Mouse (Mus musculus): ENCODE data around the gene Pgap3.

The Pgap3 gene

GRCm38 (mm10) chr11:98357396-98358160 lies 42.7 kb downstream of the Pgap3 start:
- DNase-seq (ENCODE audit: low spot score in 2 of 2), result no peak

DNA sequence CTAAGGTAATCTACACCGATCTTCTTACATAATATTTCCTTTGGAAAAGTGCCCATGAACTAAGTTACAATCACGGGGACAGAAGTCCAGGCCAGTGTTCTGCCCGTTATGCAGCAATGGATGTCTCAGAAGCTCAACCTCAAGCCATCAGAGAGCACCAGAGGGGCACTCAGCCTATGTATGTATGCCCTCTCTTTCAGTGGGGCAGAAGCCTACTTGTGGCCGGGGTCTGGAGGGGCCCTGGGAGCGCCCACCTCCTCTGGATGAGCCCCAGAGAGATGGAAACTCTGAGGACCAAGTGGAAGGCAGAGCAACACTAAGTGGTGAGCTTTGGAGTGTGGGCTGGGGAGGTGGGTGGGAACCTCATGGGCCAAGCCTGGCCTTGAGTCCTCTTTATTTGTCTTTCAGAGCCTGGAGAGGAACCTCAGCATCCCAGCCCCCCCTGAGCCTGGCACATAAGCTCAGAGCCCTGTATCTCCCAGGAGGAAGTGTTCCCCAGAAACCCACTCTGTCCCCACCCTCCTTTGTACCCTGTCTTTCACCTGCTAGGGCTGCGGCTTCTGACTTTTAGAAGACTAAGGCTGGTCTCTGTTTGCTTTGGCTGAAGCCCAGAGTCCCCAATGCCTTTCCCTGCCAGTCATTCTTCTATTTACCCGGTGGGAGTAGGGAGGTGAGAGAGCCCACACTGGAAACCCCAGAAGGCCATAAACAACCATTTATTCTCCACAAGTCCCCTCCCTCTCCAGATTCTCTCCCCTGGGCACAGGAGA lies 43.5 kb downstream of the Pgap3 start:
- DNase-seq (ENCODE audit: low spot score in 2 of 2), result no peak

DNA sequence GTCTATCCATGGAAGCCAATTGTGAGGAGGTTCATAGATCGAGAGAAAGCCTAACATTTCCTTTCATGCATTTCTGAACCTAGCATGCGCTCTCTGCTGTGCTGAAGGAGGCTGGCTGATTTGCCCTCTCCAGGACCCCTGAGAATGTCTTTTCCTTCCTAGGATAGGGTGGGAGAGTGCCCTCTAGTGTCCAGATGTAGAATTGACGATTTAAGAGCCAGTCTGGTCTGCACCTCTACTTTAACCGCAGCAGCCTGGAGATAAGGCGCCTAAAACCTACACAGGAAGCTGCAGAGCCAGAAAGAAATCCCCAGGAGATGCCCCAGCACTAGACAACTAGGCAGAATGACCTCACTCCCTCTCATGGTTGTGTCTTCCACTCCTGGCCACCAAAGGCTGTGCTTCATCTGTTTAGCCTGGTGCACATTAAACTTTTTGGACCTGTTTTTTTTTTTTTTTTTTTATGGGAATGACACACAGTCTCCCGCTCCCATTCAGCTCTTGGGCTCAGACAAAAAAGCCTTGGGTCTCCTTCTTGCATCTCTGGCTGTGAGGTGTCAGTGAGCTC lies 44.5 kb downstream of the Pgap3 start:
- DNase-seq (ENCODE audit: low spot score in 2 of 2), result peak in 1 of 2 experiments; percentile 74

DNA sequence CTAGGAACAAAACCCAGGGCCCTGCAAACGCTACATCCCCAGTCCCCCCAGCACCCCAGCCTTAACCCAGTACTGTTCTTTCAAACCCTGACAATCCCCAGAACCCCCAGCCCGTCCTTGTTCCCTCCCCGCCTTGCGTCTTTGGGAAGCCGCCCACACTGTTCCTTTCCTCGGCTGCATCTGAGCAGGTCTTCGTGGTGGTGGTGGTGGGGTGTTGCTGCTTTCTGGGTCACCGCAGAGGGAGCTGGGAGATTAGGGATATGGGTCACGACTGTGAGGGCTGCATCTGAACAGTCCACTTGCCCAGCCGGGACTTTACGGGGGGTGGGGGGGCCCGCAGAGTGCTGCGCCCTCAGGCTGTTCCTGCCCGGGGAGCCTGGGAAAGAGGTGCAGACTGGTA lies 45.8 kb downstream of the Pgap3 start:
- no peak for DNase-seq (ENCODE audit: low spot score in 2 of 2)

DNA sequence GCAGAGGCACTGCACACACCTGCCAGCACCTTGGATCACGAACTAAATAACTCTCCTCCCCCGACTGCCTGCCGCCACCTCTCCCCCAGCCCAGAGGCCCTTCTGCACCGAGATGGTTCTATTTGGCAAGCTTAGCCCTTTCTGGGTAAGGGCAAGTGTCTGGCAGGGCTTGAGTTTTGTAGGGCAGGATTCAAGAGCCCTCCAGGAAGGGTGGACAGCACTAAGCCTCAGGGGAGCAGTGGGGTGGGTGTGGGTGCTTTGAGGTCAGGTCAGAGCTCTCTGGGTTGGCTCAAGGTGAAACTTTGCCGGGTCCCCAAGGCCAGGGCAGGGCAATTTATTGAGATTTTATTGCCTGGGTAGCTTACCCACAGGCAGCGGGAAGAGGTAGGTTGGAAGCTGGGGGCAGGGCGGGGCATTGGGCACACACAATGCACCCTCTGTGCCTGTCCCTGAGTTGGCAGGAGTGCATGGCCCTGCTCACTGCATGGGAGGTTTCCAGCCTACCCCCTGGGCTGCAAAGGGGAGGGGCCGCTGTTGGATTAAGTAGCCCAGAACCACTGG lies 46.6 kb downstream of the Pgap3 start:
- DNase-seq (ENCODE audit: low spot score in 2 of 2), result peak in 1 of 2 experiments; percentile 70

DNA sequence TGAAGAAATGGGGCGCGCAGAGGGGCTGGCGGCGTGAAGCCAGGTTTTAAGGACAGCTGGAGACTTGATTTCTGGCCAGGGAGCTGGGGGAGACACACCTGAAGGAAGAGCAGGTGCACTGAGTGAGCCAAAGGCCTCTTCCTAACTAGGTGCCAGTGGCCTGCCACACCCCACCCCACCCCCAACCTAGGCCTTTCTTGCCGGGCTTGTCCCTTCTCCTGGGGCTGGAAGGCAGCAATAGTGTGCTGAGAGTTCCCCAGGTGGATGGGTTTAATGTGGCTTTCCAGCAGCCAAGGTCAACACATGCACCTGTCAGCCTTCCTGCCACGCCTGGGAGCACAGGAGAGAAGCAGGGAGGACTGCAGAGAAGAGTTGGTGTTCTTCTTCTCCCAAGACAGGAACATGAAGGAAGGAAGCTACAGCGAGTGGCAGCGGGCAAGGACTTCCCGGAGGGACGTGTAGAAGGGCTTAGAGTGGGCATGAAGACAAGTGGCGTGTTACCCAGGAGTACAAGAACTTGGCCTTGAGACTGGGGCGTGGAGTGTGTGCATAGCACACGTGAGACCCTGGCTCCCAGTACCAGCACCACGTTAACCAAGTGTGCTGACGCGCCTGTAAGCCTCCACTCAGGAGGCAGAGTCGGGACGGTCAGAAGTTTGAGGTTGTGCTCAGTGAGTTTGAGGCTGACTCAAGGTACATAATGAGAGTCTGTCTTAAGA lies 47.9 kb downstream of the Pgap3 start:
- DNase-seq (ENCODE audit: low spot score in 2 of 2), result no peak

- no peak for DNase-seq (ENCODE audit: low spot score in 2 of 2)
These were observed 51.0 kb downstream of the Pgap3 start for GRCm38 (mm10) chr11:98349308-98349707.

DNA sequence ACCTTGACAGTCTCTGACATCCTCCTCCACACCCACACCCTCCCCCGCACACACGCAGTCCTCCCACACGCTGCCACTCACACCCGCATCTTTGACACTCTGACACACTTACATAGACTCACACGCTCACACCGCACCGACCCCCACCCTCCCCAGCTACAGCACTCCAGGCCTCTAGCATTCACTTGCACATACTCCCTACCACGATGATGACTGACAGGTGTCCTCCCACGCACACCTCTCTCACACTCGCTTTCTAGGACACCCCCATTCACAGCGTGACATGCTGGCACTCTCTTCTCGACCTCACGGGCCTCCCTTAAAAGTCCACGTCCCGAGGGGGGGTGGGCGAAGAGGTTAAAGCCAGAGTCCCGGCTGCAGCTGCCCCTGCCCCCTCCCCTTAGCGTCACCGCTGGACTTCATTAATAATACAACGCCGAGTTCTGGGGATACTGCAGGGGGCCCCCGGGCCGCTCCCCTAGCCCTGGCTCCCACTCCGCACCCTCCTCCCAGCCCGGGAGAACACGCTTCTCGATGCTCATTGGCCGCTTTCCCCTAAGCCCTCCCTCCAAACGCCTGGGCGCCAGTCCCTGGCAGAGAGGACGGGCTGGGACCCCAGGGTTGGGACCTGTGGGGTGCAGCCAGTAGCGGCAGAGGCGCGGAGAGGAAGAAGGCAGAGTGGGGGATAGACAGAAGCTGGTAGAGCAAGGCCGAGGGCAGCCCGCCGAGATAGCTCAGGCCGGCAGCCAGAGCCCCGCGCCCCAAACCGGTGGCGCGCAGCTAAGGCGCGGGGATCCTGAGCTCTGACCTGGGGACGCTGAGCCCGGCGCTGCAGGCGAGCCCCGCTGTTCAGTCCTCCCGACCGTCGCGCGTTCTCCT lies 52.0 kb downstream of the Pgap3 start, which contains the start of gene Ppp1r1b:
Gene Ppp1r1b (plus strand): TSS at position 322 of the 879 bp plus-strand sequence.
- DNase-seq (ENCODE audit: low spot score in 2 of 2), result peak; percentile 73 to 77

GRCm38 (mm10) chr11:98347385-98348082 lies 52.8 kb downstream of the Pgap3 start:
- DNase-seq (ENCODE audit: low spot score in 2 of 2), result no peak

GRCm38 (mm10) chr11:98346168-98346567 lies 54.1 kb downstream of the Pgap3 start:
- no peak for DNase-seq (ENCODE audit: low spot score in 2 of 2)

DNA sequence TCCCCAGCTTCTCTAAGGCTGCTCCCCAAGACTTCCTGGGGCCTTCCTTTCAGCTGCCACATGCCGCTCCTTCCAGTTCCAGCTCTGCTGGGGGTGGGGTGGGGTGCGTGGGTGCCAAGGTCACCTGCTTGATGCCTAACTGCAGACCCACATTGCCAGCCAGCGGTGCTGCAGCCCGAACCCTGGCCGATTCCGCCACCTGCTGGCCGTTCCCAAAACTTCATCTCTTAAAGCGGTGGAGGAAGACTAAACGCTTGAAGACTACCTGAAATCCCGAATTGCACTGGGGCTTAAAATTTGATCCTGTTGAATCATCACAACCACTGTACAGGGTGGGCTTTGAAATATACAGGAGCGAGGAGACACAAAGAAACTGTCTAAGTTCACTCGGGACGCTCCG lies 55.0 kb downstream of the Pgap3 start:
- peak in 1 of 2 experiments; percentile 89 for DNase-seq (ENCODE audit: low spot score in 2 of 2)

DNA sequence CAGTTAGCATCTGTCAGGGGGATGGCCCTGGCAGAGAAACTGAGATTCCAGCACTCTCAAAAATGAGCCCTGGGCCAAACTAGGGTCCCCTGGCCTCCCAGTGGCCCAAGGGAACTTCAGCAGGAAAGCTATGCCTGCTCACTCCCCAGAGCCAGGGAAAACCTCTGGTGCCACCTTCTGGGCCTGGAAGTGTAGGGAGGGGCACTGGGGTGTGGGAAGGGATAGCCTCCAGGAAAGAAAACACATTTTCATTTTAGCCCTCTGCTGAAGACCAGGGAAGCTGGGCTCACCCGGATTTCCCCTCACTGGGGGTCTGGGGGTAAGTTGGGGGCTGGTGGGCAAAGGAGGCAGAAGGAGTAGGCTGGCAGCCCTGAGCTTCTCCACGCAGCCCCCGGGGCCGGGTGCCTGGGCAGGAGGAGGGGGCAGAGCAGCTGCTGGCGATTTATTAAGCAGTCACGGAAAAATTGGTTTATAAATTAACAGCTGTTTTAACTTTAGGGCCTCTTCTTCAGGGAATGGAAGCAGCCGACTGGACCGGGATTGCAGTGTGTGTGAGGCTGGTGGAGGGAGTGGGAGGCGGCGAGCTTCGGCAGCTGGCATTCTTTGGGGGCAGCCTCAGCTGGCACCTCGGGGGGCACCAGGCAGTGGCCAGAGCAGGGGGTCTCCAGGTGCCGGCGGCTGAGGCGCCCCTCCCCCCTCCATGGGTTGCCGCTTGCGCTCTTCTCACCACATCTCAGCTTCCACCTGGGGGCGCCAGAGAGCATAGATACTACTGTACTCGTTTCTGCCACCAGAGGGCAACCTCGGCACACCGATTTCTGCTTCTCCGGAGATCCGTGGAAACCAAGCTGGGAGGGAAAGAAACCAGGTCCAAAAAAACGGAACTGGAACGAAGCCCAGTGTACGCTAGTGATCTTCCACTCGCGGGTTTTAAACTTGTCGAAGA lies 58.0 kb downstream of the Pgap3 start:
- peak; percentile 78 to 99 for DNase-seq (ENCODE audit: low spot score in 2 of 2)

DNA sequence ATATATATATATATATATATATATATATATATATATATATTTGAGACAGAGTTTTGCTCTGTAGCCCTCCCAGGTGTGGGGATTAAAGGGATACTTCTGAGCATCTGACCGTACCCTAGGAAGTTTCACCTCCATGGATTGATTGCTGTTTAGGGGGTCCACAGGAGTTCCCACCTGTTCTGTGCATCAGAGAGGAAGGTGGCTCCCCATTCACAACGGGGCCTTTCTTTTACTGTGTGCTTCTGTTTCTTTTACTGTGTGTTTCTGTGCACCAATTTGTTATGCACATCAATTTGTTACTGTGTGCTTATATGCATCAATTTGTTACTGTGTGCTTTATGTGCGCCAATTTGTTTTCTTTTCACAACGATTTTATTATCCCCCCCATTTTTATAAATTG lies 59.1 kb downstream of the Pgap3 start:
- no peak for DNase-seq (ENCODE audit: low spot score in 2 of 2)

DNA sequence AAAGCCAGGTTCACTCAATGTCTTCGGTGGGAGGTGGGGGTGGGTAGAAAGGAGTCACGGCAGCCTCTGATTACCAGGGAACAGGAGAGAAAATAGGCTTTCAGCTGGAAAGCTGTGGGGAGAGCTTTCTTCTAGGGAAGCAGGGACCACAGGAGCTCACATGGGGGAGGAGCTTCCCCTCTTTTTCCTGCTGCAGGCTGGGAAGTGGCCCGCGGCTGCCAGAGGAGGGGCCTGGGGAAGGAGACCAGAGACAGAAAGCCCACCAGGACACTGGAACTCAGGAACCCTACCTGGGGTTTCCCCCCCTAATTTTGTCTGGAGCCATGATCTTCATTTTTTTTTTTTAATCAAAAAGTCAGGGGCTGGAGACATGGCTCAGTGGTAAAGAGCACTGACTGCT lies 59.7 kb downstream of the Pgap3 start:
- DNase-seq (ENCODE audit: low spot score in 2 of 2), result no peak

GRCm38 (mm10) chr11:98339679-98340287 lies 60.5 kb downstream of the Pgap3 start:
- no peak for DNase-seq (ENCODE audit: low spot score in 2 of 2)

GRCm38 (mm10) chr11:98339071-98339501 lies 61.2 kb downstream of the Pgap3 start:
- DNase-seq (ENCODE audit: low spot score in 2 of 2), result no peak

All from left cerebral cortex, adult 9 months (tissue).